Mouse (Mus musculus) kidney, adult 11 months (tissue): ENCODE measurements around the gene Rtf2.
A peak's percentile ranks its signal among the peaks of the same experiment; 100 is the strongest.

Experiments
- DNase-seq: peaks from one replicate; pipeline ENCODE4 v3.0.0; 2022

Rtf2 gene

DNA sequence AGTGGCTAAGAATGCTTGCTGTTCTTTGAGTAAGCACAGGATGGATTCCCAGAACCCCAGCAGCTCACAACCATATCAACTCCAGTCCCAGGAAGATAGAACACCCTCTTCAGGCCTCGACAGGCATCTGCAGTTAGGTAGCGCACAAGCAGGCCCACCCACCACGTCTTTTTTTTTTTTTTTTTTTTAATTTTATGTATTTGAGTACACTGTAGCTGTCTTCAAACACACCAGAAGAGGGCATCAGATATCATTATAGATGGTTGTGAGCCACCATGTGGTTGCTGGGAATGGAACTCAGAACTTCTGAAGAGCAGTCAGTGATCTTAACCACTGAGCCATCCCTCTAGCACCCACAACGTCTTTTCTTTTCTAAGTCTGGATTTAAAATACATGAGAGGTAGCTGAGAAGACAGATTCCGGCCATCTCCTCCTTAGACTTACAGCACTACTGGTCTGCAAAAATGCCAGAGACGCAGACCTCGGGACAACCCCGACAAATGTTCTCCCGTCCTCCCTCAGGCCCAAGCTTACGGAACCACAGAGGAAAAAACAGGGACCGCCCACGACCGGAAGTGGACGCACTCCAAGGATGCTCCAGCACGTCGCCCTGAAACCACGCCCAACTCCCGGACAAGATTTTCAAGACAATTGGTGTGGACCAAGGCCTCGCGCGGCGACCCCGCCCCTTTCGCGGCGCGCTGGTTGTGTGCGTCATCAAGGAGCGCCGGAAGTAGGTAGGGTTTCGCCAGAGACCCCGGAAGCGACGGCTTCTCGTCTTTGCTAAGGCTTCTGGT is at the start of gene Rtf2:
Rtf2 (plus strand) TSS at position 714 of the 797 bp plus-strand sequence.
- peak; percentile 99 for DNase-seq

DNA sequence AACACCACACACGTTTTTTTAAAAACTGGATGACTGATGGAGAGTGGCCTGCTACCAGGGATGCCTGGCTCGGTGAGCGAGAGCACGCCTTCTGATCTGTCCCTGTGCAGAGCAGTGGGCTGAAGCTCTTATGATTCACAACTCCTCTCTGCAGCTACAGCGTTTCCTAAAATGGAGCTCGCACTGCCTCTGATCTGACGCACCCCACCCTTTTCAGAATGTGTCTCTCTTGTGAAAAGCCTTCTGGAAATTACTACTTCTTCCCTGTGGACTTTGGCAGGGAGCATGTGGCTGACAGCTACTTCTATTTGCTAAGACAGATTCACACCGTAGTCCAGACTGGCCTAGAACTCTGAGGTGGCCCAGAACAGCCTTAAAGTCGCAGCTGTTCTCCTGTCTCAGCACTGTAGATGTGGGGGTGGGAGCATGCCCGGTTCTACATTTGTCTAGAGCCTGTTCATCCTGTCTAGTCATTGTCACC is 48.3 kb upstream of the Rtf2 start:
- DNase-seq: no peak

- DNase-seq: no peak
Measured at GRCm38 (mm10) chr2:172393391-172394051, 46.8 kb upstream of the Rtf2 start, which contains the start of gene Cass4. TSS of gene Cass4 (plus strand) at chr2:172393794.

- DNase-seq: no peak
Measured at GRCm38 (mm10) chr2:172394052-172394392, 46.3 kb upstream of the Rtf2 start.

- no peak for DNase-seq
Measured at GRCm38 (mm10) chr2:172394671-172395070, 45.7 kb upstream of the Rtf2 start.

- no peak for DNase-seq
Measured at GRCm38 (mm10) chr2:172395961-172396360, 44.4 kb upstream of the Rtf2 start.

DNA sequence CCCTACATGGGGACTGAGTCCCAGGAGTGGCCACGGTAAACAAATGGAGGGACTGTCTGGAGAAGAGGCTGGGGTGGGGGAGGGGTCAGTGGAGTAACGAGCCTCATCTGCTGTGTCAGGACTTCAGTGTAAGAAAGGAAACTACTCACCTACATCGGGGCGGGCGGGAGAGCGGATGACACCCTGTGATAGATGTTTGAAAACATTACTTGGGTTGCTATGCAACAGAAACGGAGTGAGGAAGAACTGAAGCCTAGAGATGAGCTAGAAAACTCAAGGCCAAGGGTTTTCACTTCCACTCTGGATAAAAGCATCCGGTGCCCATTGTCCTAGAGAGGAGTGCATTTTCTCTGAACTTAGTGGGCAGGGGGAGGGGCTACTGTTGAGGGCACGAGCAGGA is 40.5 kb upstream of the Rtf2 start:
- DNase-seq: no peak

DNA sequence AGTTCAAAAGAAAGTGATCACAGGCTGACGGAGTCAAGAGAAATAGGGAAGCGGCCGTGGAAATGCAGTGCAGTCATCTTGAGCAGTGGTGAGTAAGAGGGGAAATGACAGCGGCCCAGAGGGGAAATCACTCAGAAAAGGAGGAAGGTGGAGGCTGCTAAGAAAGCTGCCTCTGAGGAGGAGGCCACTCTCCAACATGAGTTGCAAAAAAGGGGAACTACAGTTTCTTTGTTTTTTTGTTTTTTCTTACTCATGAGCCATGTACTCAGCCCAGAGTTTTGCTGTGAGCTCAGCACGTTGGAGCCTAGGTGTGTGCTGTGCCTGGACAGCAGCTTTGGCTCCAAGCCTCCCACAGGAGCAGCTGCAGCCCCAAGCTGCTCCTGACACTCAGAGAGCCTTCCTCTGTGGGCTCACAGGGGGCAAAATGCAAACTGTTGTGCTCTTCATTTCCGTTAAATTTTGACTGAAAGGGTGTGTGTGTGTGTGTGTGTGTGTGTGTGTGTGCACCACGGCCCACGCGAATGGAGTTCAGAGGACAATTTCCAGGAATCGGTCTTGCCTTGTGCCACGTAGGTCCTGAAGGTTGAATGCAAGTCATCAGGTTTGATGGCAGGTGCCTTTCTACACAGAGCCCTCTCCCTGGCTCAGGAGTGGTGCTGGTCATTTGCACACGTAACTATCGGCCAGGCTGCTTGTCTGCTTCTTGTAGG is 39.1 kb upstream of the Rtf2 start:
- peak; percentile 4 for DNase-seq

DNA sequence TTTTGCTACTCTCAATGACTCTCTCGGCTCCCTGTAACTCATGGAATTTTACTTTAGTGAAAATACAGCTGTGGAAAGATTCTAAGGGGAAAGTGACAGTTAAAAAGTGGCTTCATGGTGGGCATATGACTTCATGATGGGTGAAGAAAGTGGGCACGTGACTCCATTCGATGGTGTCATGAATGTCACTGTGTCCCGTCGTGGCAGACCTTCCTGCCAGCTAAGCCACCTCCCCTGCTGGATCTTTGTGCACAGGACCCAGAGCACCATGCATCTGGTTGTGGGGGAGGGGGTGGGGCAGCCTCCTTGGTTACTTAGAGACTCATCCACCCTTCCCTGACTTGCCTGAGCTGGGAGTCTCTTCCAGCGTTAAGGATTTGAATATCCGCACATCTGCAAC is 36.1 kb upstream of the Rtf2 start:
- DNase-seq: no peak

- DNase-seq: no peak
Measured at GRCm38 (mm10) chr2:172405011-172405410, 35.3 kb upstream of the Rtf2 start.

- DNase-seq: no peak
Measured at GRCm38 (mm10) chr2:172406173-172406572, 34.2 kb upstream of the Rtf2 start.

GRCm38 (mm10) chr2:172407499-172407898 is 32.9 kb upstream of the Rtf2 start:
- no peak for DNase-seq

DNA sequence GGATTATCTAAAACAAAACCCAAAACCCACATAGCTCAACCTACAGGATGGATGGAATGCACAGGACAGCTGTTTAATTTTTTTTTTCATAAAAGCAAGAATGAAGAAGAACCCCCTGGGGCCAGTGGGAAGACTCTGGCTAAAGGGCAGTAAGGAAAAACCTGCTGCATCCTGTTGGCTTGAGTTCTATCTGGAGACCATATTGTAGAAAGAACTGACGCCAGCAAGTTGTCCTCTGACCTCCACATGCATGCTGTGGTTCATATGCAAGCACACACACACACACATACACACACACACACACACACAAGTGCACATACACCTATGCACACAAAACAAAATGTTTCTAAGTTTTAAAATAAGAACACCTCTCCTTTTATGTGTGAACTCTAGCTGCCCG is 29.7 kb upstream of the Rtf2 start:
- DNase-seq: no peak

GRCm38 (mm10) chr2:172411091-172411490 is 29.3 kb upstream of the Rtf2 start:
- no peak for DNase-seq

GRCm38 (mm10) chr2:172412454-172412853 is 27.9 kb upstream of the Rtf2 start:
- no peak for DNase-seq

GRCm38 (mm10) chr2:172413273-172413672 is 27.1 kb upstream of the Rtf2 start:
- DNase-seq: no peak

GRCm38 (mm10) chr2:172413894-172414293 is 26.5 kb upstream of the Rtf2 start:
- DNase-seq: no peak

- DNase-seq: no peak
Measured at GRCm38 (mm10) chr2:172416218-172416617, 24.1 kb upstream of the Rtf2 start.

- DNase-seq: no peak
Measured at GRCm38 (mm10) chr2:172416876-172417275, 23.5 kb upstream of the Rtf2 start.

DNA sequence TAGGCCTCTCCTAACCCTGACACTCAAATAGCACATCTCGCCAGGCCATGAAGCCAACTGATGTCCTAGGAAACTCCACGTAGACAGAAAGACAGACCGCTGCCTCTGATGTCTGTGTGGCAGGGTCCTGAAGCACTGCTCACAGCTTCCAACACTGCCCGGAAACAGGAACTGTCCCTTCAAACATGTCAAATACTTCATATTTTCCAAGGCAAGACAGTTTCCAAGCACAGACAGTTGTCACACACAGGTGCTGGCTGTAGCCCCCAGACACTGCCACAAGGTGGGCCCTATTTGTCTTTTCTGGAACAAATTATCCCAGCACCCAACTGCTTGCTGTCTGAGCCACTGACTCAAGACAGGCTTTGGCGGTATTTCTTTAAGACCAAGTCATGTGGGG is 22.1 kb upstream of the Rtf2 start:
- no peak for DNase-seq

DNA sequence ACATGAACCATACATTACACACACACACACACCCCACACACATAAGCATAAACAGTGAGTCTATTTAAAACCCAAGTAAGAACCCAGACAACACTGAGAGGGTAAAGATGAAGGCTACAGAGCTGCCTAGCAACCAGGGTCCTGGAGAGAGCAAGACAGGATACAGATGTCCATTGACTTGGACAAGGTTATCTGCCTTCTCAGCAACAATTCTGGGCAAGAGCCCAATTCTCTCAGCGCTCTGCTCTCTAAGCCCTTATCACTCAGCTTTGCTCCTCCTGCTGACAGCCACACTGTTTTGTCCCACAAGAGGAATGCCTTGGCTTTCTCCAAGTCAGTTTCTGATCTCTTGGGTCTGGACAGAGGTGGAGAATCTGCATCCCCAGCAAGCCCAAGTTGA is 9.7 kb upstream of the Rtf2 start:
- DNase-seq: no peak

DNA sequence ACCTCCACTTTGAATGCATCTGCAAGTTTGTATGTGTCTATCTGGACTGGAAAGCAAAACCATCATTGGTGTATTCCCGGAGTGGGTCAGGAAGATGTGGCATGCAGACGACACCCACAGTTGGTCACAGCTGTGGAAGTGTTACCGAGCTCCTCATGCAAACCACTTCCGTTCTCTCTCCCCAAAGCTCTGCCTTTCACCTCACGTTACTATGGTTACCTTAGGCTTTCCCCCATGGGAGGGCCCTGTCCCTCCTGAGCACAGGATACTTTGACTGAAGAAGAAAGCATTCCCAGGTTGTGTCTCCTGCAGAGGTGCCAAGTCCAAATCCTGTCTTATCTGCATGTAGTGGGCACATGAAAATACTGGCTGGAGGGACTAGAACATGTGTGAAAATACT is 6.6 kb upstream of the Rtf2 start:
- no peak for DNase-seq

- DNase-seq: no peak
Measured at GRCm38 (mm10) chr2:172437371-172437952, 2.9 kb upstream of the Rtf2 start.

GRCm38 (mm10) chr2:172440640-172441005 is 267 bp downstream of the Rtf2 start:
- no peak for DNase-seq
